Mouse (Mus musculus) thymus, adult 2 months (tissue): ENCODE measurements around the gene Vpreb1. TPM values are rescaled to one million over a fixed set of nuclear protein-coding genes. Genes with fewer than 3 reads are reported as not detected.

ENCODE experiments used
- DNase-seq: peaks from one replicate; pipeline ENCODE4 v3.0.0; 2021
- H3K27ac ChIP-seq: fragments of 200-500 bp; 2 replicates; pipeline ENCODE4 v1.5.1; 2012; ENCODE audit warnings: low read length, control low read depth; ENCODE audit not compliant: control insufficient read depth, insufficient read depth
- H3K27me3 ChIP-seq: fragments of 200-500 bp; 2 replicates; pipeline ENCODE4 v1.6.1; 2012; ENCODE audit warnings: mild to moderate bottlenecking, low read length, moderate library complexity, mixed read lengths; ENCODE audit not compliant: control insufficient read depth, insufficient read depth
- H3K36me3 ChIP-seq: fragments of 200-500 bp; 2 replicates; pipeline ENCODE4 v1.6.1; 2012; ENCODE audit warnings: mild to moderate bottlenecking, low read length, moderate library complexity; ENCODE audit not compliant: control insufficient read depth, insufficient read depth
- H3K4me1 ChIP-seq: fragments of 200-500 bp; replicated peaks from 2 replicates; pipeline ENCODE4 v1.6.1; 2012; ENCODE audit warnings: low read length; ENCODE audit not compliant: control insufficient read depth, insufficient read depth
- H3K4me3 ChIP-seq: fragments of 200-500 bp; 2 replicates; pipeline ENCODE4 v1.5.1; 2012; ENCODE audit warnings: mild to moderate bottlenecking, low read length, control low read depth, moderate library complexity; ENCODE audit not compliant: control insufficient read depth, insufficient read depth
- CTCF ChIP-seq: fragments of 200-500 bp; IDR thresholded peaks from 2 replicates; pipeline ENCODE4 v1.5.1; 2012; ENCODE audit warnings: mild to moderate bottlenecking, control low read depth, low read length, moderate library complexity, borderline replicate concordance; ENCODE audit not compliant: control insufficient read depth, poor library complexity, insufficient read depth; ENCODE audit errors: extremely low read depth
- POLR2A ChIP-seq: fragments of 200-500 bp; IDR thresholded peaks from 2 replicates; pipeline ENCODE4 v1.6.1; 2012; ENCODE audit warnings: mild to moderate bottlenecking, low read length, control low read depth, moderate library complexity; ENCODE audit not compliant: control insufficient read depth, poor library complexity, insufficient read depth; ENCODE audit errors: extremely low read depth
- WGBS: fragments of 180-500 bp; shearing (Covaris S2); methylation state at CpG from one replicate; pipeline ENCODE4 v1.1.7; 2018; 5-methylcytosine and 5-hydroxymethylcytosine counted together
- polyA plus RNA-seq: library from polyadenylated mRNA; depleted of rRNA; stranded (reverse); fragments of >200 nt; gene quantifications from 2 replicates; pipeline ENCODE4 v1.2.3, GENCODE M21; 2012

Vpreb1 gene
- polyA plus RNA-seq, 1 experiment = 43.5 TPM

DNA sequence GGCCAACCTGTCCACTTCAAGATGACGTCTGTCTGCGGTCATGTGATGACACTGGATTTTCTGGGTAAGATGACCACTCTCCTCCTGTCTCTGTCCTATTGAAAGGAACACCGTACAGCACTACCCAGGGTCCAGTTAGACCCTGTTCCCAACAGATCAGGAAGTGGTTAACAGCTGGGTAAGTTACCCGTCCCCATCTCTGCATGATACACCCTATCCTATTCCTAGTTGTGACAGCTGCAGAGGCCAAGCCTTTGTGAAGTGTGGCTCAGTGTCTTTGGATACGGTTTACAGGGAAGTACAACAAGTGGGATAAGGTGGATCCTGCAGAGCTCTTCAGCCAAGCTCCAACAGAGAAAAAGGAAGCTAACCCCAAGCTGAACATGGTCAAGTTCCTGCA is 8.4 kb upstream of the Vpreb1 start:
- Histone ChIP-seq H3K36me3 (peaks cover 54% of the 10 kb centered on the region), H3K4me3 (no peak overlapping the region), H3K27ac (no peak overlapping the region), H3K27me3 (no peaks in the 10 kb centered on the region), H3K4me1 (no peaks in the 10 kb centered on the region)
- TF ChIP-seq POLR2A = no peak
- no peak for TF ChIP-seq CTCF
- DNase-seq = no peak
- 84% methylated on average over 5 of the region's 5 CpGs for WGBS

DNA sequence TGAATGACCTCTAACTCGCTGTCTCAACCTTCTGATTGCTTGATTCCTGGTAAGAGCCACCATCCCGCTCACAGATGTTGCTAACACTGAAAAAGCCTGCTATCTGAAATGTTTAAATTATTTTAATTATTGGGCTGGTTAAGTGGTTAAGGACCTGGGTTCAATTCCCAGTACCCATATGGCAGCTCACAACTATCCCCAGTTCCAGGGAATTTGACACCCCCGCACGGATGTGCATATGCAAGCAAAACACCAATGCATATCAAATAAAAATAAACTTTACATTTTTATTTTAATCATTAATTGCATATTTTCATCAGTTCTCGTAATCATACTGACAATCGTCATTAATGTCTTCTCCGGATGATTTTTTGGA is 414 bp downstream of the Vpreb1 start:
- TF ChIP-seq CTCF (no peak), POLR2A (no peak)
- H3K4me1 ChIP-seq = peaks cover 13% of the 10 kb centered on the region
- DNase-seq = no peak
- no peak overlapping the region for H3K27ac ChIP-seq
- 45% methylated on average over 7 of the region's 7 CpGs for WGBS
- peak overlapping the region; percentile 74 for H3K4me3 ChIP-seq
- no peaks in the 10 kb centered on the region for H3K36me3 ChIP-seq
- H3K27me3 ChIP-seq = no peaks in the 10 kb centered on the region

DNA sequence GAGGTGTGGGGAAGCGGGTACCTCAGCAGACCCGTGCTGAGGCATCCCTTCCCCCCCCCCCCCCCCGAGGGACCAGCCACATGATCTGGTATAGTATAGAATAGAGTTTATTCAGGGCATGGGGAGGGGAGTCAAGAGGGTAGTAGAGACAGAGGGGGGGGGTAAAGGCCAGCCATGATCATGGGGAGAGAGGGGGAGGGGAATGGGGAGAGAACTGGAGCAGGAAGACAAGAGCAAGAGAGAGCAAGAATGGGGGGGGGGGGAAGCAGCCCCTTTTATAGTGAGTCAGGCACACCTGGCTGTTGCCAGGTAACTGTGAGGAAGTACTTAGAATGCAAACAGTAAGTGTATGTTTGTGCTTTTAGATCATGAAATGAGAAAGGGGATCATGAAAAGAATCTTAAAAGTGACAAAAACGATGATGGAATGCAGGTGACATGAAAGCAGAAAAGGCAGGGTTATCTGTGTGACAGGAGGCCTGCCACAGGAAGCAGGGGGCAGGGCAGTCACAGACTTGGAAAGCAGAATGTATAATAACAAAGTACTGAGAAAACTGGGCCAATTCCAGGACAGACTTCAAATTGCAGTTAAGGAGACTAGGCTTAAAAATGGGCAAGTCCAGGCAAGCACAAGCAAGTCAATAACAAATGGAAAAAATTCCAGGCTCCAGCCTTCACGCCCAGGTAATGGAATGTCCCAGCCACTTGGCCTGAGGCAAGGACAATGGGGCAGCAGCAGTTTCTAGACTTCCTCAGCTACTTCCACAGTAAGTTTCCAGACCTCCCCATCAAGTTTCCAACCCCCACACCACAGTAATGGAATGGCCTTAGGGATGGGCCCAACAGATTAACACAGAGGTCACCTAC is 4.7 kb downstream of the Vpreb1 start:
- H3K4me1 ChIP-seq = peaks cover 26% of the 10 kb centered on the region
- H3K4me3 ChIP-seq = no peak overlapping the region
- H3K36me3 ChIP-seq = no peaks in the 10 kb centered on the region
- no peak for TF ChIP-seq CTCF
- no peak for TF ChIP-seq POLR2A
- H3K27me3 ChIP-seq = no peaks in the 10 kb centered on the region
- DNase-seq = peak; percentile 22
- 18% methylated on average over 5 of the region's 5 CpGs for WGBS
- peak overlapping the region; percentile 92 for H3K27ac ChIP-seq

GRCm38 (mm10) chr16:16865217-16865616 is 5.4 kb downstream of the Vpreb1 start:
- DNase-seq = no peak
- Histone ChIP-seq H3K36me3 (no peaks in the 10 kb centered on the region), H3K27me3 (no peaks in the 10 kb centered on the region), H3K4me3 (no peak overlapping the region), H3K27ac (peak overlapping the region; percentile 92; the same call in 1 of the 2 replicates), H3K4me1 (peaks cover 26% of the 10 kb centered on the region)
- TF ChIP-seq CTCF = no peak
- no peak for TF ChIP-seq POLR2A

- no peak for DNase-seq
- TF ChIP-seq CTCF = no peak
- TF ChIP-seq POLR2A = no peak
- peaks cover 26% of the 10 kb centered on the region for H3K4me1 ChIP-seq
- H3K27ac ChIP-seq = no peak within 1 kb of the TSS
- no peak within 1 kb of the TSS for H3K4me3 ChIP-seq
- WGBS = 54% methylated on average over 2 of the region's 2 CpGs
- H3K27me3 ChIP-seq = no peaks in the 10 kb centered on the region
- no peaks in the 10 kb centered on the region for H3K36me3 ChIP-seq
Observed at GRCm38 (mm10) chr16:16863978-16864377, 6.7 kb downstream of the Vpreb1 start, which contains the start of gene Igll1. Igll1 (minus strand) TSS chr16:16863985.

DNA sequence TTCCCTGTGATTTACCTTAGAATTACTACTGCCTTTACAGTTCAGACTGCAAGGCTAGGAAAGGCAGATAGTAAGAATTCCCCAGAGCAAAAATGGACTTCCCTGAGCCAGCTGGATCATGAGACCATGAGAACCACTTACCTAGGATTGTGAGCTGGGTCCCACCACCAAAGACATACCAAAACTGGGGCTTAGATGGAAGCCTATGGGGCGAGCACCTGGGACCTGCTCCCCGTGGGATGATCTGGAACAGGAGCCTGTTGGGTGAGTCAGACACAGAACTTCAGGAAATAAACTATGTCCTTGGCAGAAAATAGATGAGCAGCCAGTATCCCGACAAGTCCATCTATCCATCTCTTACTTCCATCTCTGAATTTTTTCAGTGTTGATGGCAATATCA is 8.4 kb downstream of the Vpreb1 start:
- 97% methylated on average over 3 of the region's 3 CpGs for WGBS
- no peak overlapping the region for H3K4me3 ChIP-seq
- peaks cover 29% of the 10 kb centered on the region for H3K4me1 ChIP-seq
- no peak for TF ChIP-seq POLR2A
- no peak for TF ChIP-seq CTCF
- no peak overlapping the region for H3K27ac ChIP-seq
- DNase-seq = no peak
- no peaks in the 10 kb centered on the region for H3K27me3 ChIP-seq
- H3K36me3 ChIP-seq = no peaks in the 10 kb centered on the region
